Mouse (Mus musculus) spleen, postnatal 10 days (tissue): ENCODE data around the gene Pdgfb.
A peak's percentile ranks its signal among the peaks of the same experiment; 100 is the strongest.

ENCODE experiments used
- DNase-seq, 2 experiments: peaks; one replicate each; pipeline ENCODE4 v3.0.0; 2021 to 2022; ENCODE audit warnings: low spot score in 2 of 2

Pdgfb gene

DNA sequence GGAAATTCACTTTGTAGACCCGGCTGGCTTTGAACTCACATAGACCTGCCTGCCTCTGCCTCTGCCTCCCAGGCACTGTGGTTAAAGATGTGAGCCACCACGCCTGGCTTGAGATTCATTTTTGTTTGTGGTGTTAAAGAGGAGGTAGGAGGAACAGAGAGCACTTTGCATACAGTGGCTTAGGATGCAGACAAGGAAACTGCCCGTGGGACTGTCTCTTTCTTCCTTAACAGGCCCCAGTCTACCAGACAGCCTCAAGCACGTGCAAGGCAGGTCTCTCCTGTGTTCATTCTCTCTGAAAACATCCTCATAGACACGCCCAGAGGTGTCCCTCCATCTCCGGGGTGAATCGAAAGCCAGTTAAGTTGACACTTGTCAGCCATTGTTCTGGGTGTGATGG is 19.6 kb upstream of the Pdgfb start:
- no peak for DNase-seq

GRCm38 (mm10) chr15:80031133-80031532 is 16.4 kb upstream of the Pdgfb start:
- no peak for DNase-seq

DNA sequence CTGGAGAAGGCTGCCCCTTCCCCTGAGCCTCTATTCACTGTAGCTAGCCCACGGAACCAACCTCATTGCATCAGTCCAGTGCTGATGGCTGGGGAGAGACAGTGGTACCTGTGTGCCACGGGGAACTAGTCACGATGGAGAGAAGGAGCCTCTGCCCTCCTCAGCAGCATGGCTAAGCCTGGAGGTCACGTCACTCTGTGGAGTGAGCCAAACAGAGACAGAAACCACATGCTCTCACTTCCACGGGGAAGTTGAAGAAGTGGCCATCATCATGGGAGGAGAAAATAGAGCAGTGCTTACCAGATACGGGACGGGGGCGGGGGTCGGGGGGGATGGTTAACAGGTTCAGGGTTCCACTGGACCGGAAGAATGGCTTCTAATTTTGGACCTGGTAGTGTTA is 15.6 kb upstream of the Pdgfb start:
- DNase-seq, result no peak

- DNase-seq, result no peak
Observed at GRCm38 (mm10) chr15:80028862-80029261, 14.1 kb upstream of the Pdgfb start.

GRCm38 (mm10) chr15:80026689-80027353 is 12.0 kb upstream of the Pdgfb start:
- DNase-seq, result no peak

DNA sequence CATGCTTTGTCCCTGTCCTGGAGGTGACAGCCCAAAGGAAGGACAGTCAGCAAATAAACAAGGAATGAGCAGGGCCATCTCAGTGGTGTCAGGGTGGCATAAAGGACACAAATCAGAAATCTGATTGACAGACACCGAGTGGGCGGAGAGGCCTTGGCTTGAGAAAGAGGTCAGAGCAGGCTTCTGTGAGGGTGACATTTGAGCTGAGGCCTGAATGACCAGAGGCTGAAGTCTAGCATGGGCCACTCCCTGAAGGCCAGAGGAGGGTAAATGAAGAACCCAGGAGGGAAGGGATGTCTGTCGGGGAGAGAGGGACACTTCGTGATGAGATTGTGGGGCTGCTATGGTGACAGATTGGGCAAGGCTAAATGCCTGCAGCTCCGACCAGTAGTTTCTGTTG is 11.3 kb upstream of the Pdgfb start:
- DNase-seq, result no peak

DNA sequence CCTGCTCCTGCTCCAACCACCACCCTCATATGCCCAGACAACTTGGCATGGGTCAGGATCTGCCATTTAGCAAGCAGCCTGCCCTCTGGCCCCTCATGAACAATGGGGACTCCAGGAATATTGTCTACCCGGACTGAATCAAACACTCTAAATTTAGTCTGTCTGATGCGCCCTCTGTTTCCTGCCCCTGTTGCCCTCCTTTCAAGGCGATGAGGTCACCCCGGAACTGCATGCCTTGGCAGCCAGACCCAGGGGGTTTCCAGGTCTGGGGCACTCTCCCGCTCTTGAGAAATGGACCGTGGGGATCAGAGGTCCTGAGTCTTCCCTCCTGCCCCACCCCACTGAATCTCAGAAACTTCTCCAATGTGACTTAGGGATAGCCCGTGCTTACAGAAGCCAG is 10.8 kb upstream of the Pdgfb start:
- DNase-seq, result no peak

DNA sequence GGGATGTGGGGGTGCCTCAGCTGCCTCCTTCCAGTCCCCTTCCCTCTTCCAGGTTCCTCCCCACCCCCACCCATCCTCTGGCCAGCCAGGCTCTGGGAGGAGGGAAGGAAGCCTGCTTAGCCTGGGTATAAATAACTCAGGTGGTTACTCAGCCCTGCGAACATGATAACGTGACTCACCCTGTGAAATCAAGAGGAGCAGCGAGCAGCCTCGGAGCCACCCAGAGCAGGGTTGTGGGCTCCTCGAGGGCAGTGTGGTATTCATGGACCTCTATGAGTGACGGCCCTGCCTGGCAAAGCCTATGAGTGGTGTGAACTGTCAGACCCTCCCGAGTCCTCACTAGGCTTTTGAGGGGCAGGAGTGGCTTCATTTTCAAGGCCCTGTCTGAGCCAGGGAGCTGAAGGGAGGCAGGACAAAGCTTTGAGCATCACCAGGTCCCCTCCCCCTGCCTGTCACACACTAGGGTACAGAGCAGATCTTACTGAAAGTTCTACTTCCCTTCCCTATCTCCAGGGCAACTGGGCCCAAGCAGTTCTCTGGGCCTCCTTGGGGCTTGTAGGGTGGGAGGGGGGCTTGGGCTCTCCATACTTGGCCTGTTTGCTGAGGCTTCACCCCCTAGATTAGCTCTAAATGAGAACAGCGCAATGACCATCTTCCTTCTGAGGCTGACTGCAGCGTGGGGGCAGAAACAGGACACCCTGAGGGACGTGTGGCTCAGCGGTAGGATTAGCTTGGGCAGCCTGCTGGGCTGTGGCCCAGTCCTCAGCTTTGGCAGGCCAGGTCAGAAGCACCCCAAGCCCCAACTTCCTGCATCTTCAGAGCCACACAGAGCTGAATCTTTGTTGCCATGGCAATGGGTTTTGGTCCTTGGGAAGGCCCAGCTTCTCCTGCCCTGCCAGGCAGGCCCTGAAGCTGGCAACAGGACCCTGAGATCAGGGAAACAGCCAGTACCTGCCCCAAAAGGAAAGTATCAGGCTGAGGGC is 9.8 kb upstream of the Pdgfb start:
- DNase-seq, result no peak

DNA sequence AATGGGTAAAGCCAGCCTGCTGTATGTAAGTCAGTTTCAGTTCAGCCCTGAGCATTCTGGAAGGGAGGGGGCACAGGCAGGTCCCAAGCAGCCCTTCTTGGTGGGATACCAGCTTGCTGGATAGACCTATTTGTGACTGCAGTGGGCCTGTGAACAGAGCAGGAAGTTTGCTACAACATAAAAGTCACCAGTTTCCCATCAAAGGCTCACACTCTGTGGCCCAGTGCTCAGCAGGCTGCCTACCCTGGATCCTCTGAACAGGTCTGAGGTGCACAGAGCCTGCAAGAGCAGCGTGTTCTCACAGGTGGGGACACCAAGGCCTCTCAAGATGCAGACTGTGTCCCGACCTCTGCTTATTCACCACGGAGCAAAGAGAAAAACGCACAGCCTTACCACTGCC is 5.7 kb upstream of the Pdgfb start:
- no peak for DNase-seq

- no peak for DNase-seq
Observed at GRCm38 (mm10) chr15:80019625-80020024, 4.8 kb upstream of the Pdgfb start.

- DNase-seq, result no peak
Observed at GRCm38 (mm10) chr15:80019220-80019619, 4.4 kb upstream of the Pdgfb start.

- DNase-seq, result no peak
Observed at GRCm38 (mm10) chr15:80016563-80017301, 2.0 kb upstream of the Pdgfb start.

GRCm38 (mm10) chr15:80015211-80015952 is 605 bp upstream of the Pdgfb start:
- no peak for DNase-seq

- no peak for DNase-seq
Observed at GRCm38 (mm10) chr15:80014031-80014320, 801 bp downstream of the Pdgfb start.

GRCm38 (mm10) chr15:80013256-80014030 is 1.3 kb downstream of the Pdgfb start:
- DNase-seq, result no peak

GRCm38 (mm10) chr15:80012527-80013201 is 2.1 kb downstream of the Pdgfb start:
- no peak for DNase-seq

DNA sequence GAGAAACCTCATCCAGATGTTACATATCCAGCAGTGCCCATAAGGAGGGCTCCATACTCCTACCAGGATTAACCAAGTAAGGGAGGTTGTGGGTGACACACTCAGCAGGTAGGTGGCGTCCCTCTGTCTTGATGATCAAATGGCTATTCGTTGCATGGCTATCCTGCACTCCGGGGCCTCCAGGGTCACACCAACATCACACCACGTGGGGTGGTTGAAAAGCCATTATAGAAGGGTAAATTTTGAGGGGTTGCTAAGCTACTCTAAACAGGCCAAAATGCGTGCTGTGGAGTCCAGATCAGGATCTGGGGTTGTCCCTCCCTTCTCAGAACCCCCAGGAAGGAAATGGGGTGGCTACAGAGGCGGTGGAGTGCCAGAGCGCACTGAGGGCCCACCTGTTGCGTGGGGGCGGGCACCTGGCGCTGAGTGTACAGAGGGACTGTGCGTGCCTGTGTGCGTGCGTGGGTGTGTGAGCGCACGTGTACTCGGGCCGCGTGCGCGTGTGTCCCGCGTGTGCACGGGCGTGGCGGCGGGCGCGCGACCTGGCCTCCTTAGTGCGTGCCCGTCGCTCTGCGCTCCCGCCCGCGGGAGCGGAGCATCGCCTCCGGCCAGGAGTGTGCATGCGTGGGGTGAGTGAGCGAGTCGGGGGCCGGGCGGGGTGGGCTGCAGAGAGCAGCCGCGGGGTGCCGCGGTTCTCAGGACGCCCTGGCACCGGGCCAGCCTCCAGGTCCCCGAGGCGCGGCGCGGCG is 2.8 kb downstream of the Pdgfb start:
- DNase-seq, result peak in 1 of 2 experiments; percentile 27

GRCm38 (mm10) chr15:80011194-80011593 is 3.6 kb downstream of the Pdgfb start:
- no peak for DNase-seq

GRCm38 (mm10) chr15:80010182-80010558 is 4.6 kb downstream of the Pdgfb start:
- DNase-seq, result no peak
